Mouse (Mus musculus): ENCODE measurements around the gene Casp8ap2. TPM values are rescaled to one million over a fixed set of nuclear protein-coding genes. Genes with fewer than 3 reads are reported as not detected.

The Casp8ap2 gene
- polyA plus RNA-seq (2017; shearing (Covaris generic)), result 10 to 100 TPM; 33.7 to 34.9 TPM

DNA sequence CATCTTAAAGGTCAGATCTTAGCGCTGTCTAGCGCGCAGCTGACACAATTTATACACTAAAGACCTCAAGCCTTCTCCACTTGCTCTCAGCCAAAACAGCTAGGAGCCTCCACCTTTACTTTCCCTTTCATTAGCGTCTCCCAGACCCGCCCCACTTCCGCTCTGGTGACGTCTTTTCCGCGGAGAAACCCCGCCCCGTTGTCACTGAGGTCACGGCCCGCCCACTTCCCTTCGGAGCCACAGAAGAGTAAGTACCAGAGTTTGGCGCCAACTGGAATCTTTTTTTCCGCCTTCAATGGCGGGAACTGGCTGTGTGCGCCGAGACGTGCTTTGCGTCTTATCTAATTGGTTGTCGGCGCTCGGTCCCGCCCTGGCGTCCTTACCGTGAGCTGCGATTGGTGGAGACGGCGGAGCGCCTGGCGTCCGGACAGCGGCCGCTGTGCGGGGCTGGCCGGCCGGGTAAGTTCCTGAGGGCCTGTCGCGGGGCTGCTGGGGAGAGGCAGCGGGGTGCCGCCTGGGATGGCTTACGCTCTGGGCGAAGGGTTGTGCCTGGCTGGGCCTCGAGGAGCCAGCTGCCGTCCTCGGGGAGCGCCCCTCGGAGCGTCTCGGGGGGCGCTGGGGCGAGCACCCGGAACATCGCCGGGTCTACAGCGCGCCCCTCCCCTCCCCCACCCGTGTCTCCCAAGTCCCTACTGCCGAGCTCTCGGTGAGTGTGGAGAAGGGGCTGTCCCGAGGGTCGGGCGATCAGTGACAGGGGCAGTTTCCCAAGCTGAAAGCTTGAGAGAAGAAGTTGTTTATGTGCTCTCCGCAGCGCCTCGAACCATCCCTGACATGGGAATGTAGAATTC is at the start of gene Casp8ap2:
TSS of gene Casp8ap2 (plus strand) at position 418 of the 848 bp plus-strand sequence.

DNA sequence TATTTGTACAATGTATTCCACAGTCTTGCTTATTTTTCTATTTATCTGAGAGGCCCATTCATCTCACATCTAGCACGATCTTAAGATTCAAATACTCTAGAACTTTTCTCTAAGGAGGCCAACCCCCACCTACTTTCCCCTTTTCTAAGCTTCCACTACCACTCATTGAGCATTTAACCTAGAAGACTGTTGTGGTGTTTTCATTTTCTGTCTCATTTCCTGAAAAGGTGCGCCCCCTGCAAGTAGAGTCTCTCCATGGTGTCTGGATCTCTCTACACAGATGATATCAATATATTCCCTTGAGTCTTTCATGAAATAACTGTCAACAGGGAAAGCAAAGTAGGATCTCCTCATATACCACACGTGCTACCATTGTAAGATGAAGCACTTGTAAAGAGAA is 12.6 kb upstream of the Casp8ap2 start, which contains the start of gene Gja10:
TSS of gene Gja10 (minus strand) at position 101 of the 400 bp plus-strand sequence.

DNA sequence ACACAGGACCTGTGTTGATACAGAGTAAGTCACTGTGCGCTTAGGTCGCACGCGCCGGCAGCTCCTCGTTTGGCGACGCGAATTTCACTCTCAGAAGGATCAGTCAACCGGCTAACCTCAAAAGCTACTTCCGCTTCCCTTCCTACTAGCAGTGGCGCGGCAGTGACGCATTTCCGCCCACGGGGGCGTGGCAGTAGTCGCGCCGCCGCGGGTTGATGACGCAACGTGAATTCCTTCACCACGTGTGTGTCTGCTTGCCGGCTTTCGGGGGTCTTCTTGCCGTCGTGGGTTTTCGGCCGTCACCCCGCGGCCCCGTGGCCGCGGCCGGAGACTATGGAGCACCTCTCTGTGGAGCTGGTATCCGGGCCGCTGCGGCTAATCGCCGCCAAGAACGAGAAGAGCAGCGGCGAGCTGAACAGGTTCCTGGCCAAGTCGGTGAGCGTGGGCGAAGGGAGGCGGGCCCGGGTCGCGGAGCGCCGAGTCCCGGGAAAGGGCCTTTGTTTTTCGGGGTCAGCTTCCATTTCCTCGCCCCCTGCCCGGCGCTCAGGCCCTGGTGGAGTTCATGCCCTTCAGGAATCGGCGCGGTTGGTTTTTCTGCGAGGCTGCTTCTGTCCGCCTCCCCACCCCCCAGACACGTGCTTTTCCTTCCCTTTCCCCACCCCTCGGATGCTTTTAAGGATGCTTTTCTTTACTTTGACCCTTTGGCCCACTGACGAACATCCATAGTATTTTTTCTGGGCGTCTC is 41.8 kb downstream of the Casp8ap2 start, which contains the start of gene Mdn1:
TSS of gene Mdn1 (plus strand) at position 202 of the 745 bp plus-strand sequence.

Other genes with a start within 250 kb of the Casp8ap2 start
- under 1 TPM in 1 of 2 experiments, not detected in 1; 0.09 TPM for gene Gja10, start 12.7 kb upstream of the Casp8ap2 start, polyA plus RNA-seq (2017; shearing (Covaris generic))
- 10 to 100 TPM; 14.8 to 21.7 TPM for gene Mdn1, start 41.7 kb downstream of the Casp8ap2 start, polyA plus RNA-seq (2017; shearing (Covaris generic))
- gene Lyrm2, start 184.8 kb downstream of the Casp8ap2 start, polyA plus RNA-seq (2017; shearing (Covaris generic)), result 10 to 100 TPM; 64.0 to 75.7 TPM

All from activated CD4-positive, CD25-positive, alpha-beta regulatory T cell (primary cell).